Mouse (Mus musculus) monocyte, adult 59 days (primary cell): ENCODE results near the gene Fyn. TPM values are rescaled to one million over a fixed set of nuclear protein-coding genes. Genes with fewer than 3 reads are reported as not detected.

Experiments used
- total RNA-seq, 2 experiments: library from RNA; stranded (reverse); gene quantifications; one replicate each; pipeline ENCODE4 v1.2.4; 2023

Fyn gene
- 100 to 1,000 TPM in 1 of 2 experiments, 10 to 100 TPM in 1; 98.7 to 123 TPM for total RNA-seq

GRCm38 (mm10) chr10:39368572-39369135 is at the start of gene Fyn:
TSS of gene Fyn (plus strand) at chr10:39368855.

GRCm38 (mm10) chr10:39612633-39612988 is 244.0 kb downstream of the Fyn start, which contains the start of gene Traf3ip2:
TSS of gene Traf3ip2 (plus strand) at chr10:39612934.

Other genes with a start within 250 kb of the Fyn start
- 1 to 10 TPM in 1 of 2 experiments, not detected in 1; 1.3 TPM for gene Fam229b, start 234.9 kb upstream of the Fyn start, total RNA-seq
- gene Tube1, start 234.9 kb upstream of the Fyn start, total RNA-seq, result 1 to 10 TPM; 1.2 to 2.3 TPM
- 10 to 100 TPM; 22.2 to 26.3 TPM for gene Ccn6, start 205.1 kb upstream of the Fyn start, total RNA-seq
- gene Traf3ip2, start 244.1 kb downstream of the Fyn start, total RNA-seq, result 1 to 10 TPM; 6.3 to 8.9 TPM